Mouse (Mus musculus) limb, embryonic 11.5 days (tissue): ENCODE measurements around the gene Actr6. TPM values are rescaled to one million over a fixed set of nuclear protein-coding genes. Genes with fewer than 3 reads are reported as not detected.
"Not testable (repeated sequence)": the region's sequence is repeated elsewhere in the genome, so short reads cannot be mapped to it uniquely, and the experiment has no call there.

Experiments used
- ATAC-seq: fragments of 200-750 bp; cut with Nextera tagmentation; 2 replicates; pipeline ENCODE4 v1.8.0; 2017; ENCODE audit warnings: low read depth; ENCODE audit not compliant: insufficient number of reproducible peaks, low FRiP score, low TSS enrichment
- DNase-seq: peaks from one replicate; pipeline ENCODE4 v3.0.0-alpha.2; 2015; ENCODE audit warnings: low spot score
- H3K27ac ChIP-seq: fragments of 300-500 bp; sonication (generic); replicated peaks from 2 replicates; pipeline ENCODE4 v1.5.1; 2014; ENCODE audit warnings: low read depth, mild to moderate bottlenecking, low read length
- H3K27me3 ChIP-seq: fragments of 300-500 bp; sonication (generic); 2 replicates; pipeline ENCODE4 v1.6.1; 2014; ENCODE audit warnings: mild to moderate bottlenecking, low read length, mixed read lengths; ENCODE audit not compliant: control insufficient read depth, insufficient read depth
- H3K36me3 ChIP-seq: fragments of 300-500 bp; sonication (generic); 2 replicates; pipeline ENCODE4 v1.6.1; 2014; ENCODE audit warnings: mild to moderate bottlenecking, low read length, moderate library complexity, mixed read lengths; ENCODE audit not compliant: control insufficient read depth, insufficient read depth
- H3K4me1 ChIP-seq: fragments of 300-500 bp; sonication (generic); 2 replicates; pipeline ENCODE4 v1.6.1; 2014; ENCODE audit warnings: low read length, mixed read lengths; ENCODE audit not compliant: control insufficient read depth, insufficient read depth
- H3K4me2 ChIP-seq: fragments of 300-500 bp; sonication (generic); 2 replicates; pipeline ENCODE4 v1.6.1; 2014; ENCODE audit warnings: low read depth, mild to moderate bottlenecking, moderate library complexity; ENCODE audit not compliant: severe bottlenecking
- H3K4me3 ChIP-seq: fragments of 300-500 bp; sonication (generic); 2 replicates; pipeline ENCODE4 v1.5.1; 2014; ENCODE audit warnings: low read depth, low read length
- H3K9ac ChIP-seq: fragments of 300-500 bp; sonication (generic); 2 replicates; pipeline ENCODE4 v1.6.1; 2014; ENCODE audit warnings: mild to moderate bottlenecking, low read length
- H3K9me3 ChIP-seq: fragments of 300-500 bp; sonication (generic); 2 replicates; pipeline ENCODE4 v1.6.1; 2016; ENCODE audit warnings: low read length; ENCODE audit not compliant: control insufficient read depth
- WGBS: fragments of 180-500 bp; shearing (Covaris S2); extraction: QIAGEN DNeasy Blood & Tissue Kit; methylation state at CpG from one replicate; pipeline ENCODE4 v1.1.7; 2014; 5-methylcytosine and 5-hydroxymethylcytosine counted together
- polyA plus RNA-seq: library from polyadenylated mRNA; unstranded; fragments of >200 nt; fragmentation: Nextera tagmentation; extraction: Ambion mirVana; gene quantifications from 2 replicates; pipeline ENCODE4 v1.2.1, GENCODE M21; 2014

Gene Actr6
- polyA plus RNA-seq, 1 experiment from 2014 or later, result 38.4 TPM

- Histone ChIP-seq H3K27ac (no peak overlapping the region), H3K9me3 (no peaks in the 10 kb centered on the region), H3K9ac (no peak overlapping the region), H3K36me3 (0 out of 2 replicates have a peak, but pooled peaks cover 2% of the 10 kb centered on the region), H3K27me3 (no peaks in the 10 kb centered on the region), H3K4me2 (no peak overlapping the region), H3K4me3 (no peak overlapping the region), H3K4me1 (peaks cover 5% of the 10 kb centered on the region; the same call in 1 of the 2 replicates)
- WGBS, result 94% methylated on average over 4 of the region's 4 CpGs
- DNase-seq, result no peak
- ATAC-seq, result no peak
Measured at GRCm38 (mm10) chr10:89681706-89682105, 50.4 kb downstream of the Actr6 start.

GRCm38 (mm10) chr10:89680517-89680916 lies 51.6 kb downstream of the Actr6 start:
- no peak for ATAC-seq
- no peak overlapping the region for H3K4me3 ChIP-seq
- H3K9ac ChIP-seq, result no peak overlapping the region
- no peak overlapping the region for H3K27ac ChIP-seq
- H3K9me3 ChIP-seq, result no peaks in the 10 kb centered on the region
- peaks cover 5% of the 10 kb centered on the region; the same call in 1 of the 2 replicates for H3K4me1 ChIP-seq
- 86% methylated on average over 3 of the region's 3 CpGs for WGBS
- H3K4me2 ChIP-seq, result no peak overlapping the region
- no peak for DNase-seq
- no peaks in the 10 kb centered on the region for H3K27me3 ChIP-seq
- H3K36me3 ChIP-seq, result 0 out of 2 replicates have a peak, but pooled peaks cover 2% of the 10 kb centered on the region

- Histone ChIP-seq H3K27ac (no peak overlapping the region), H3K27me3 (no peaks in the 10 kb centered on the region), H3K4me3 (no peak overlapping the region), H3K36me3 (0 out of 2 replicates have a peak, but pooled peaks cover 2% of the 10 kb centered on the region), H3K4me2 (no peak overlapping the region), H3K4me1 (no peaks in the 10 kb centered on the region), H3K9me3 (no peaks in the 10 kb centered on the region), H3K9ac (no peak overlapping the region)
- ATAC-seq (no peak), DNase-seq (no peak)
- WGBS, result 88% methylated on average over 1 of the region's 1 CpGs
Measured at GRCm38 (mm10) chr10:89679448-89679847, 52.6 kb downstream of the Actr6 start.

DNA sequence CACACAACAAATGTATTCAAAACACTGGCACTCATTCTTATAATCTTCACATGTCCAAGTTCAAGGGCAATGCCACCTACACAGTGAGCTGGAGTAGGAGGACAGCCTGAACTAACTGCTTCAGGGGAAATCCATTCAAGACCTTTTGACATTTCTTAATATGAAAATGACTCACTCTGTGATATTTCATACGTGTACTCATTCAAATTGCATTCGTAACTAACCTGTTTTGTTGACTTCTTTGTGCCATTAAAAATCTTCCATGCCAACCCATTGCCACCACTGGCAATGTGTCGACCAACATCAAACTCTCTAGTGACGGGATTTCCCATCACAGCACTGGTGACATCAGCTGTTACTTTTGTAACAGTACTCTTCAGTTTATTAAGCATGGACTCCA lies 54.0 kb downstream of the Actr6 start:
- ATAC-seq (no peak), DNase-seq (no peak)
- Histone ChIP-seq H3K9ac (no peak overlapping the region), H3K4me1 (no peaks in the 10 kb centered on the region), H3K4me2 (no peak overlapping the region), H3K27me3 (no peaks in the 10 kb centered on the region), H3K4me3 (no peak overlapping the region), H3K9me3 (no peaks in the 10 kb centered on the region), H3K36me3 (0 out of 2 replicates have a peak, but pooled peaks cover 2% of the 10 kb centered on the region), H3K27ac (no peak overlapping the region)
- 94% methylated on average over 4 of the region's 4 CpGs for WGBS

DNA sequence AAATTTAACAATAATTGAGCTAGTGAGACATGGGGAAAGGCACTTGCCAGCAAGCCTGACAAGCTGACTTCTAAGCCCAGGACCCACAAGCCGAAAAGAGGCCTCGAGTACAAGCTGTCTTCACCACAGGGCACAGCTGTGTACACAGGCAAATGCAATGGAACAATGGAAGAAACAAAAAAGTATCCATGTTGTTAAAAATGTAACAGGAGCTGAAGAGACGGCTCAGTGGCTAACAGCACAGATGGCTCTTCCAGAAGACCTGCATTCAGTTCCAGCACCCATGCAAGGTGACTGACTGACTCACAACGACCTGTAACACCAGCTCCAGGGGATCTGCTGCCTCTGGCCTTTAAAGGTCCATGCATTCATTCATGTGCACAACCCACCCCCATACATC lies 55.5 kb downstream of the Actr6 start:
- no peaks in the 10 kb centered on the region for H3K4me1 ChIP-seq
- WGBS, result 79% methylated on average over 4 of the region's 4 CpGs
- ATAC-seq (no peak), DNase-seq (no peak)
- H3K27me3 ChIP-seq, result no peaks in the 10 kb centered on the region
- no peak overlapping the region for H3K27ac ChIP-seq
- no peaks in the 10 kb centered on the region for H3K9me3 ChIP-seq
- H3K4me3 ChIP-seq, result no peak overlapping the region
- H3K36me3 ChIP-seq, result 0 out of 2 replicates have a peak, but pooled peaks cover 2% of the 10 kb centered on the region
- H3K4me2 ChIP-seq, result no peak overlapping the region
- no peak overlapping the region for H3K9ac ChIP-seq

- WGBS, result 98% methylated on average over 5 of the region's 5 CpGs
Measured at GRCm38 (mm10) chr10:89670371-89670770, 61.7 kb downstream of the Actr6 start.

DNA sequence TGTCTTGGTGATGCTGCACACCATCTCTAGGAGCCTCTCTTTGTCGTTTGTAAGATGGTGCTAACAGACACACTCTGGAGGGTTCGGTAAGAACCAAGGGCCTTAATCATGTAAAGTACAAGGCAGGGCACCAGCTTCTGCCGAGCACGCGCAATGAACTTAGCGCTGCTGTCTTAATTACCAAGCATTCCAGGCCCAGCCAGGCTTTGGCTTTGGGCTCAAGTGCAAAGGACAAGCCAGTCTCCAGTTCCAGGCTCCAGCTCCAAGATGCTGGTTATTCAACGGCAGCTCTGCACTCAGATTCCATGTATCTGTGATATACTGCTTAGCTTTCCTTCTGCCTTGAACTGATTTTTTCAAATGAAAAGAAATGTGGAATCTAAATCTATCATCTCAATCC lies 64.5 kb downstream of the Actr6 start:
- no peaks in the 10 kb centered on the region for H3K9me3 ChIP-seq
- 81% methylated on average over 7 of the region's 7 CpGs for WGBS
- H3K4me3 ChIP-seq, result no peak overlapping the region
- ATAC-seq, result no peak
- no peaks in the 10 kb centered on the region for H3K27me3 ChIP-seq
- DNase-seq, result no peak
- H3K4me1 ChIP-seq, result no peaks in the 10 kb centered on the region
- H3K27ac ChIP-seq, result no peak overlapping the region
- H3K36me3 ChIP-seq, result no peaks in the 10 kb centered on the region; the same call in 1 of the 2 replicates
- no peak overlapping the region for H3K9ac ChIP-seq
- H3K4me2 ChIP-seq, result no peak overlapping the region

More at GRCm38 (mm10) chr10:89670371-89670770, 61.7 kb downstream of the Actr6 start:
- H3K4me2 ChIP-seq, H3K36me3 ChIP-seq, DNase-seq, H3K4me1 ChIP-seq, H3K27ac ChIP-seq, H3K27me3 ChIP-seq, H3K4me3 ChIP-seq, H3K9ac ChIP-seq, H3K9me3 ChIP-seq, ATAC-seq: not testable (repeated sequence)

GRCm38 (mm10) chr10:89665679-89666078 lies 66.4 kb downstream of the Actr6 start:
- no peak for DNase-seq
- H3K9me3 ChIP-seq, result no peaks in the 10 kb centered on the region
- 96% methylated on average over 9 of the region's 9 CpGs for WGBS
- H3K4me3 ChIP-seq, result no peak overlapping the region
- H3K4me2 ChIP-seq, result no peak overlapping the region
- no peaks in the 10 kb centered on the region for H3K27me3 ChIP-seq
- H3K36me3 ChIP-seq, result no peaks in the 10 kb centered on the region; the same call in 1 of the 2 replicates
- no peak overlapping the region for H3K27ac ChIP-seq
- ATAC-seq, result no peak
- H3K4me1 ChIP-seq, result no peaks in the 10 kb centered on the region
- H3K9ac ChIP-seq, result no peak overlapping the region
